Mouse (Mus musculus) forebrain, embryonic 13.5 days (tissue): ENCODE results near the gene Csnk1g2. TPM values are rescaled to one million over a fixed set of nuclear protein-coding genes. Genes with fewer than 3 reads are reported as not detected.
"Not testable (repeated sequence)": the region's sequence is repeated elsewhere in the genome, so short reads cannot be mapped to it uniquely, and the experiment has no call there.

Source experiments
- ATAC-seq: fragments of 200-750 bp; cut with Nextera tagmentation; 2 replicates; pipeline ENCODE4 v1.8.0; 2017
- H3K27ac ChIP-seq: fragments of 300-500 bp; sonication (generic); 2 replicates; pipeline ENCODE4 v1.5.1; 2015; ENCODE audit warnings: inconsistent platforms, mild to moderate bottlenecking, moderate library complexity
- H3K27me3 ChIP-seq: fragments of 300-500 bp; sonication (generic); 2 replicates; pipeline ENCODE4 v1.6.1; 2015; ENCODE audit warnings: mild to moderate bottlenecking, inconsistent platforms
- H3K36me3 ChIP-seq: fragments of 300-500 bp; sonication (generic); 2 replicates; pipeline ENCODE4 v1.6.1; 2015; ENCODE audit warnings: mild to moderate bottlenecking, inconsistent platforms; ENCODE audit not compliant: poor library complexity, severe bottlenecking
- H3K4me1 ChIP-seq: fragments of 300-500 bp; sonication (generic); 2 replicates; pipeline ENCODE4 v1.6.1; 2015; ENCODE audit warnings: inconsistent platforms
- H3K4me2 ChIP-seq: fragments of 300-500 bp; sonication (generic); 2 replicates; pipeline ENCODE4 v1.6.1; 2015; ENCODE audit warnings: inconsistent platforms, mild to moderate bottlenecking, moderate library complexity
- H3K4me3 ChIP-seq: fragments of 300-500 bp; sonication (generic); 2 replicates; pipeline ENCODE4 v1.5.1; 2015; ENCODE audit warnings: mild to moderate bottlenecking, inconsistent platforms
- H3K9ac ChIP-seq: fragments of 300-500 bp; sonication (generic); 2 replicates; pipeline ENCODE4 v1.6.1; 2015; ENCODE audit warnings: mild to moderate bottlenecking, inconsistent platforms
- H3K9me3 ChIP-seq: fragments of 300-500 bp; sonication (generic); replicated peaks from 2 replicates; pipeline ENCODE4 v1.6.1; 2016; ENCODE audit warnings: inconsistent platforms
- WGBS: fragments of 180-500 bp; shearing (Covaris S2); methylation state at CpG from one replicate; pipeline ENCODE4 v1.1.7; 2015; 5-methylcytosine and 5-hydroxymethylcytosine counted together
- polyA plus RNA-seq: library from polyadenylated mRNA; unstranded; fragments of >200 nt; fragmentation: Nextera tagmentation; extraction: Ambion mirVana; gene quantifications from 2 replicates; pipeline ENCODE4 v1.2.1, GENCODE M21; 2015

Csnk1g2 gene
- polyA plus RNA-seq, 1 experiment from 2014 or later, result 73.2 TPM

- 93% methylated on average over 2 of the region's 2 CpGs for WGBS
- H3K9me3 ChIP-seq, result no peaks in the 10 kb centered on the region
- no peak for ATAC-seq
Observed at GRCm38 (mm10) chr10:80604988-80605387, 17.6 kb upstream of the Csnk1g2 start.

GRCm38 (mm10) chr10:80605721-80606120 lies 16.9 kb upstream of the Csnk1g2 start, which contains the start of gene Gm49322:
Gene Gm49322, plus strand, starts transcription at chr10:80606021.
- Histone ChIP-seq H3K36me3 (peaks cover 47% of the 10 kb centered on the region), H3K4me1 (peaks cover 25% of the 10 kb centered on the region), H3K9ac (0 out of 2 replicates have a peak within 1 kb of the TSS, but pooled peaks have one; percentile 1)
- H3K27me3 ChIP-seq, ATAC-seq, H3K9me3 ChIP-seq, H3K4me3 ChIP-seq, H3K27ac ChIP-seq, H3K4me2 ChIP-seq: not testable (repeated sequence)
- 83% methylated on average over 4 of the region's 4 CpGs for WGBS

More at GRCm38 (mm10) chr10:80604988-80605387, 17.6 kb upstream of the Csnk1g2 start:
- Histone ChIP-seq H3K27me3 (no peaks in the 10 kb centered on the region), H3K36me3 (peaks cover 40% of the 10 kb centered on the region), H3K4me1 (peaks cover 25% of the 10 kb centered on the region), H3K9ac (no peak overlapping the region), H3K27ac (no peak overlapping the region), H3K4me3 (no peak overlapping the region), H3K4me2 (no peak overlapping the region)

- Histone ChIP-seq H3K4me2 (no peak overlapping the region), H3K9me3 (no peaks in the 10 kb centered on the region), H3K27me3 (no peaks in the 10 kb centered on the region), H3K27ac (no peak overlapping the region), H3K4me3 (no peak overlapping the region), H3K4me1 (peaks cover 25% of the 10 kb centered on the region), H3K9ac (0 out of 2 replicates have a peak overlapping the region, but pooled peaks have one; percentile 1), H3K36me3 (peaks cover 48% of the 10 kb centered on the region)
- 95% methylated on average over 23 of the region's 23 CpGs for WGBS
- no peak for ATAC-seq
Observed at GRCm38 (mm10) chr10:80606306-80606705, 16.3 kb upstream of the Csnk1g2 start.

GRCm38 (mm10) chr10:80606737-80607350 lies 15.8 kb upstream of the Csnk1g2 start:
- ATAC-seq, result no peak
- no peaks in the 10 kb centered on the region for H3K9me3 ChIP-seq
- WGBS, result 96% methylated on average over 34 of the region's 34 CpGs
- H3K27me3 ChIP-seq, result no peaks in the 10 kb centered on the region
- peaks cover 25% of the 10 kb centered on the region for H3K4me1 ChIP-seq
- H3K9ac ChIP-seq, result no peak overlapping the region
- H3K36me3 ChIP-seq, result peaks cover 48% of the 10 kb centered on the region
- no peak overlapping the region for H3K4me2 ChIP-seq
- H3K4me3 ChIP-seq, result no peak overlapping the region
- no peak overlapping the region for H3K27ac ChIP-seq

- peaks cover 17% of the 10 kb centered on the region for H3K4me1 ChIP-seq
- WGBS, result 87% methylated on average over 3 of the region's 3 CpGs
- H3K36me3 ChIP-seq, result peaks cover 62% of the 10 kb centered on the region
- H3K4me2 ChIP-seq, result no peak overlapping the region
- ATAC-seq, result no peak
- H3K9me3 ChIP-seq, result no peaks in the 10 kb centered on the region
- H3K9ac ChIP-seq, result no peak overlapping the region
- no peak overlapping the region for H3K27ac ChIP-seq
- no peak overlapping the region for H3K4me3 ChIP-seq
- no peaks in the 10 kb centered on the region for H3K27me3 ChIP-seq
Observed at GRCm38 (mm10) chr10:80608435-80608834, 14.2 kb upstream of the Csnk1g2 start.

- no peaks in the 10 kb centered on the region for H3K27me3 ChIP-seq
- no peaks in the 10 kb centered on the region for H3K9me3 ChIP-seq
- peaks cover 7% of the 10 kb centered on the region for H3K4me1 ChIP-seq
- 0 out of 2 replicates have a peak overlapping the region, but pooled peaks have one; percentile 16 for H3K9ac ChIP-seq
- no peak overlapping the region for H3K4me2 ChIP-seq
- no peak overlapping the region for H3K4me3 ChIP-seq
- ATAC-seq, result no peak
- H3K36me3 ChIP-seq, result peaks cover 70% of the 10 kb centered on the region
- WGBS, result 94% methylated on average over 10 of the region's 10 CpGs
- H3K27ac ChIP-seq, result no peak overlapping the region
Observed at GRCm38 (mm10) chr10:80609269-80609924, 13.2 kb upstream of the Csnk1g2 start.

GRCm38 (mm10) chr10:80610116-80610785 lies 12.4 kb upstream of the Csnk1g2 start:
- 95% methylated on average over 9 of the region's 9 CpGs for WGBS
- ATAC-seq, result no peak
- H3K4me1 ChIP-seq, result no peaks in the 10 kb centered on the region

GRCm38 (mm10) chr10:80611024-80611423 lies 11.6 kb upstream of the Csnk1g2 start:
- H3K4me3 ChIP-seq, result no peak overlapping the region
- no peaks in the 10 kb centered on the region for H3K4me1 ChIP-seq
- H3K36me3 ChIP-seq, result peaks cover 86% of the 10 kb centered on the region
- H3K27me3 ChIP-seq, result no peaks in the 10 kb centered on the region
- no peak for ATAC-seq
- no peaks in the 10 kb centered on the region for H3K9me3 ChIP-seq
- WGBS, result 78% methylated on average over 4 of the region's 4 CpGs
- H3K4me2 ChIP-seq, result no peak overlapping the region
- H3K27ac ChIP-seq, result no peak overlapping the region
- H3K9ac ChIP-seq, result no peak overlapping the region

More at GRCm38 (mm10) chr10:80610116-80610785, 12.4 kb upstream of the Csnk1g2 start:
- H3K9ac ChIP-seq, result no peak overlapping the region
- no peaks in the 10 kb centered on the region for H3K9me3 ChIP-seq
- no peak overlapping the region for H3K4me2 ChIP-seq
- H3K27ac ChIP-seq, result no peak overlapping the region
- H3K36me3 ChIP-seq, result peaks cover 78% of the 10 kb centered on the region
- no peak overlapping the region for H3K4me3 ChIP-seq
- no peaks in the 10 kb centered on the region for H3K27me3 ChIP-seq

- Histone ChIP-seq H3K4me2 (no peak overlapping the region), H3K36me3 (peaks cover 78% of the 10 kb centered on the region), H3K27me3 (no peaks in the 10 kb centered on the region), H3K9ac (no peak overlapping the region), H3K4me3 (no peak overlapping the region), H3K9me3 (no peaks in the 10 kb centered on the region), H3K4me1 (no peaks in the 10 kb centered on the region), H3K27ac (no peak overlapping the region)
- WGBS, result 93% methylated on average over 3 of the region's 3 CpGs
- ATAC-seq, result no peak
Observed at GRCm38 (mm10) chr10:80611905-80612304, 10.7 kb upstream of the Csnk1g2 start.

GRCm38 (mm10) chr10:80613821-80614220 lies 8.8 kb upstream of the Csnk1g2 start:
- no peaks in the 10 kb centered on the region for H3K9me3 ChIP-seq
- no peaks in the 10 kb centered on the region for H3K27me3 ChIP-seq
- WGBS, result 89% methylated on average over 3 of the region's 3 CpGs
- H3K9ac ChIP-seq, result no peak overlapping the region
- H3K4me1 ChIP-seq, result no peaks in the 10 kb centered on the region
- no peak overlapping the region for H3K4me2 ChIP-seq
- no peak for ATAC-seq
- H3K27ac ChIP-seq, result no peak overlapping the region
- no peak overlapping the region for H3K4me3 ChIP-seq
- H3K36me3 ChIP-seq, result peaks cover 59% of the 10 kb centered on the region

GRCm38 (mm10) chr10:80614351-80614750 lies 8.3 kb upstream of the Csnk1g2 start:
- H3K9me3 ChIP-seq, result no peaks in the 10 kb centered on the region
- no peak overlapping the region for H3K4me3 ChIP-seq
- no peaks in the 10 kb centered on the region for H3K27me3 ChIP-seq
- WGBS, result 86% methylated on average over 6 of the region's 6 CpGs
- peaks cover 54% of the 10 kb centered on the region for H3K36me3 ChIP-seq
- H3K27ac ChIP-seq, result no peak overlapping the region
- no peak overlapping the region for H3K4me2 ChIP-seq
- no peak for ATAC-seq
- no peak overlapping the region for H3K9ac ChIP-seq
- no peaks in the 10 kb centered on the region for H3K4me1 ChIP-seq

GRCm38 (mm10) chr10:80618181-80618580 lies 4.5 kb upstream of the Csnk1g2 start:
- no peak overlapping the region for H3K4me3 ChIP-seq
- H3K9ac ChIP-seq, result no peak overlapping the region
- no peak for ATAC-seq
- H3K4me2 ChIP-seq, result no peak overlapping the region
- peaks cover 10% of the 10 kb centered on the region for H3K4me1 ChIP-seq
- H3K36me3 ChIP-seq, result peaks cover 29% of the 10 kb centered on the region
- no peaks in the 10 kb centered on the region for H3K27me3 ChIP-seq
- H3K9me3 ChIP-seq, result no peaks in the 10 kb centered on the region
- H3K27ac ChIP-seq, result no peak overlapping the region
- WGBS, result 84% methylated on average over 9 of the region's 9 CpGs
